Mouse (Mus musculus): ENCODE data around the gene Olfr38. TPM values are rescaled to one million over a fixed set of nuclear protein-coding genes. Genes with fewer than 3 reads are reported as not detected.

Gene Olfr38
- polyA plus RNA-seq (2015; fragmentation: Nextera tagmentation; extraction: Ambion mirVana) = not detected in 2 replicates

DNA sequence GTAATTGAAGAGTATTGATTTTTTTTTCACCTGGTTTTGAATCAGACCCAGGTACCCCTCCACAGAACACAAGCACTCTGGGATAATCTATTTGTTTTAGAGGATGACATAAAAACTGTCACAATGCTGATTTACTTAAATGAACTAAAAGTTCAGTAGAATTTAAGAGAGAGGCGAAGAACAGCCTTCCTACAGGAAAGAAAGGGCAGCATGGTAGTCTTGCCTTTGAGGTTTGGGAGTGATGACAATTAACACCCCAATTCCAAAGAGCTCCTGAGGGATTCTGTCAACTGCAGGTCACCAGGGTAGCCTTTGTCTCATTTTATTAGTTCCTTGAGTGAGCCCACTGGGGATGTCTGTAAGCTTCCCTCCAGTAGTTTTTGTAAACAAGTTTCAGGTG lies at the start of gene Olfr38:
TSS of gene Olfr38 (plus strand) at position 301 of the 400 bp plus-strand sequence.
- H3K36me3 ChIP-seq (replicated peaks) = no peaks in the 10 kb centered on the region
- 43% methylated on average over 1 of the region's 1 CpGs for WGBS (ENCODE audit: insufficient replicate concordance)
- H3K9ac ChIP-seq = no peak within 1 kb of the TSS
- no peaks in the 10 kb centered on the region for H3K4me1 ChIP-seq (replicated peaks)
- no peaks in the 10 kb centered on the region for H3K27me3 ChIP-seq
- ATAC-seq (ENCODE audit: insufficient read depth) = no peak
- H3K4me2 ChIP-seq = no peak within 1 kb of the TSS
- H3K27ac ChIP-seq (replicated peaks) = no peak within 1 kb of the TSS
- H3K9me3 ChIP-seq (replicated peaks) = no peaks in the 10 kb centered on the region
- no peak within 1 kb of the TSS for H3K4me3 ChIP-seq (replicated peaks)

- no peaks in the 10 kb centered on the region for H3K4me1 ChIP-seq (replicated peaks)
- ATAC-seq (ENCODE audit: insufficient read depth) = 0 out of 2 replicates have a peak, but pooled peaks have one; percentile 47
- H3K4me3 ChIP-seq (replicated peaks) = peak within 1 kb of the TSS; percentile 41
- H3K9ac ChIP-seq = no peak within 1 kb of the TSS
- H3K27ac ChIP-seq (replicated peaks) = no peak within 1 kb of the TSS
- peak within 1 kb of the TSS; percentile 58 for H3K4me2 ChIP-seq
- H3K36me3 ChIP-seq (replicated peaks) = no peaks in the 10 kb centered on the region
- WGBS (ENCODE audit: insufficient replicate concordance) = 12% methylated on average over 28 of the region's 28 CpGs
- H3K27me3 ChIP-seq = no peaks in the 10 kb centered on the region
- H3K9me3 ChIP-seq (replicated peaks) = no peaks in the 10 kb centered on the region
Measured at GRCm38 (mm10) chr6:42709291-42710211, 46.7 kb upstream of the Olfr38 start, which contains the start of gene Tcaf1. Tcaf1 (minus strand) TSS chr6:42710088.

GRCm38 (mm10) chr6:42714668-42715067 lies 41.5 kb upstream of the Olfr38 start:
- no peaks in the 10 kb centered on the region for H3K27me3 ChIP-seq
- H3K9ac ChIP-seq = no peak overlapping the region
- no peaks in the 10 kb centered on the region for H3K4me1 ChIP-seq (replicated peaks)
- H3K27ac ChIP-seq (replicated peaks) = no peak overlapping the region
- no peaks in the 10 kb centered on the region for H3K9me3 ChIP-seq (replicated peaks)
- H3K36me3 ChIP-seq (replicated peaks) = no peaks in the 10 kb centered on the region
- H3K4me2 ChIP-seq = no peak overlapping the region
- no peak overlapping the region for H3K4me3 ChIP-seq (replicated peaks)
- no peak for ATAC-seq (ENCODE audit: insufficient read depth)
- WGBS (ENCODE audit: insufficient replicate concordance) = 37% methylated on average over 8 of the region's 8 CpGs

- no peak for ATAC-seq (ENCODE audit: insufficient read depth)
- Histone ChIP-seq H3K36me3 (replicated peaks) (no peaks in the 10 kb centered on the region), H3K9ac (no peak overlapping the region), H3K9me3 (replicated peaks) (no peaks in the 10 kb centered on the region), H3K4me1 (replicated peaks) (no peaks in the 10 kb centered on the region), H3K4me3 (replicated peaks) (no peak overlapping the region), H3K4me2 (no peak overlapping the region), H3K27ac (replicated peaks) (no peak overlapping the region), H3K27me3 (no peaks in the 10 kb centered on the region)
Measured at GRCm38 (mm10) chr6:42717973-42718372, 38.2 kb upstream of the Olfr38 start.

- no peaks in the 10 kb centered on the region for H3K4me1 ChIP-seq (replicated peaks)
- no peak within 1 kb of the TSS for H3K4me3 ChIP-seq (replicated peaks)
- H3K27ac ChIP-seq (replicated peaks) = no peak within 1 kb of the TSS
- 86% methylated on average over 1 of the region's 1 CpGs for WGBS (ENCODE audit: insufficient replicate concordance)
- H3K36me3 ChIP-seq (replicated peaks) = no peaks in the 10 kb centered on the region
- ATAC-seq (ENCODE audit: insufficient read depth) = no peak
- H3K9ac ChIP-seq = no peak within 1 kb of the TSS
- H3K27me3 ChIP-seq = no peaks in the 10 kb centered on the region
- no peak within 1 kb of the TSS for H3K4me2 ChIP-seq
- H3K9me3 ChIP-seq (replicated peaks) = no peaks in the 10 kb centered on the region
Measured at GRCm38 (mm10) chr6:42739071-42739470, 17.1 kb upstream of the Olfr38 start, which contains the start of gene Olfr453. Olfr453 (plus strand) TSS chr6:42739371.

- no peaks in the 10 kb centered on the region for H3K9me3 ChIP-seq (replicated peaks)
- 48% methylated on average over 5 of the region's 5 CpGs for WGBS (ENCODE audit: insufficient replicate concordance)
- no peak overlapping the region for H3K9ac ChIP-seq
- no peak overlapping the region for H3K4me2 ChIP-seq
- no peak overlapping the region for H3K4me3 ChIP-seq (replicated peaks)
- no peak overlapping the region for H3K27ac ChIP-seq (replicated peaks)
- no peaks in the 10 kb centered on the region for H3K36me3 ChIP-seq (replicated peaks)
- H3K4me1 ChIP-seq (replicated peaks) = no peaks in the 10 kb centered on the region
- no peaks in the 10 kb centered on the region for H3K27me3 ChIP-seq
- no peak for ATAC-seq (ENCODE audit: insufficient read depth)
Measured at GRCm38 (mm10) chr6:42742303-42742702, 13.9 kb upstream of the Olfr38 start.

DNA sequence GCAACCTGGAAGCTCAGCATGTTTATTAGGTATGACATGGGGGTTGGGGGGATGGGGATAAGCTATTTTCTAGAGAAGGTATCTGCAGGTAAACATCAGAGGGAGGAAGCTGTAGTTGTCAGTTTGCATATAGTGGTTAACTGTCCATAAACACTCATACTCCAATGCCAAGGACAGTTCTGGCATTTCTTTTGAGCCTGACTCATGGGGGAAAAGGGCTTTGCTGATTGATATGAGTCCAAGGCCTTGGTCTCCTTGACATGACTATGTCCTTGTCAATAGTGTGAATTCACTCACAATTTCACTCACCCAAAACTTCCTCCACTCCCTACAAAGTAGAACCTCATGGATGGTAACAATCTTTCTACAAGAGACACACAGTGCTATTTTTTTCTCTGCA lies 8.4 kb upstream of the Olfr38 start:
- Histone ChIP-seq H3K27me3 (no peaks in the 10 kb centered on the region), H3K36me3 (replicated peaks) (no peaks in the 10 kb centered on the region), H3K9ac (no peak overlapping the region), H3K27ac (replicated peaks) (no peak overlapping the region), H3K4me2 (no peak overlapping the region), H3K4me1 (replicated peaks) (no peaks in the 10 kb centered on the region), H3K4me3 (replicated peaks) (no peak overlapping the region), H3K9me3 (replicated peaks) (no peaks in the 10 kb centered on the region)
- no peak for ATAC-seq (ENCODE audit: insufficient read depth)

DNA sequence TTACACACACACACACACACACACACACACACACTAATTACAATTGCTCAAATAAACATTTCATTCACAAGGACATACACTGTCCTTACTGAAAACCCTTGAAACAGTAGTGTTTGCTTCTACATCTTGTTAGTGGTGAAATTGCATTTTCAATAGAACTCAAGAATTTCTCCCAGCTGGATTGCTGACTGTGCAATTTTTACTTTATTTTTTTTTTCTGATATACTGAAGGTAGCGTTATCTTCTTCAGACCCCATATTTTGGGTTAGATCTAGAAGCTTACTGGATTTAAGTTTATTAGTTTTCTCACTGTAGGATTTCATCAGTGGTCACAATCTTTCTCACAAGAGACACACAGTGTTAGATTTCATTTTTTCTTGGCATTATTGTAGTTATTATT lies 20.9 kb downstream of the Olfr38 start:
- no peak overlapping the region for H3K4me2 ChIP-seq
- no peaks in the 10 kb centered on the region for H3K4me1 ChIP-seq (replicated peaks)
- WGBS (ENCODE audit: insufficient replicate concordance) = 61% methylated on average over 1 of the region's 1 CpGs
- no peak overlapping the region for H3K4me3 ChIP-seq (replicated peaks)
- H3K27me3 ChIP-seq = no peaks in the 10 kb centered on the region
- H3K9ac ChIP-seq = no peak overlapping the region
- H3K9me3 ChIP-seq (replicated peaks) = no peaks in the 10 kb centered on the region
- no peak for ATAC-seq (ENCODE audit: insufficient read depth)
- H3K36me3 ChIP-seq (replicated peaks) = no peaks in the 10 kb centered on the region
- no peak overlapping the region for H3K27ac ChIP-seq (replicated peaks)

GRCm38 (mm10) chr6:42784793-42785192 lies 28.6 kb downstream of the Olfr38 start, which contains the start of gene Olfr452:
Olfr452 (plus strand) TSS chr6:42785093.
- Histone ChIP-seq H3K9me3 (replicated peaks) (no peaks in the 10 kb centered on the region), H3K4me3 (replicated peaks) (no peak within 1 kb of the TSS), H3K27ac (replicated peaks) (no peak within 1 kb of the TSS), H3K9ac (no peak within 1 kb of the TSS), H3K4me2 (no peak within 1 kb of the TSS), H3K27me3 (no peaks in the 10 kb centered on the region), H3K36me3 (replicated peaks) (no peaks in the 10 kb centered on the region), H3K4me1 (replicated peaks) (no peaks in the 10 kb centered on the region)
- ATAC-seq (ENCODE audit: insufficient read depth) = no peak

DNA sequence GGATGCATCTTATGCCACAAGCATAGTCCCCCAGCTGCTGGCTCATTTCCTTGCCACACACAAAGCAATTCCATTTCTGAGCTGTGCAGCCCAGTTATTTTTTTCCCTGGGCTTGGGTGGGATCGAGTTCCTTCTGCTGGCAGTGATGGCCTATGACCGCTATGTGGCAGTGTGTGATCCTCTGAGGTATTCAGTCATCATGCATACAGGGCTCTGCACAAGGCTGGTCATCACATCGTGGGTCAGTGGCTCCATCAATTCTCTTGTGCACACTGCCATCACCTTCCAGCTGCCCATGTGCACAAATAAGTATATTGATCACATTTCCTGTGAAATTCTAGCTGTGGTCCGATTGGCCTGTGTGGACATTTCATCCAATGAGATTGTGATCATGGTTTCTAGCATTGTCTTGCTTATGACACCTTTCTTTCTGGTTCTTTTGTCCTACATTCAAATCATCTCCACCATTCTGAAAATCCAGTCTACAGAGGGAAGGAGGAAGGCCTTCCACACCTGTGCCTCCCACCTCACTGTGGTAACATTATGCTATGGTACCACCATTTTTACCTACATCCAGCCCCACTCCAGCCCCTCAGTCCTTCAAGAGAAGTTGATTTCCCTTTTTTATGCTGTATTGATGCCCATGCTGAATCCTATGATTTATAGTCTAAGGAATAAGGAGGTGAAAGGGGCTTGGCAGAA lies 34.2 kb downstream of the Olfr38 start:
- Histone ChIP-seq H3K4me1 (replicated peaks) (no peaks in the 10 kb centered on the region), H3K4me2 (no peak overlapping the region), H3K4me3 (replicated peaks) (no peak overlapping the region), H3K27ac (replicated peaks) (no peak overlapping the region), H3K9ac (no peak overlapping the region), H3K36me3 (replicated peaks) (no peaks in the 10 kb centered on the region), H3K27me3 (no peaks in the 10 kb centered on the region), H3K9me3 (replicated peaks) (no peaks in the 10 kb centered on the region)
- ATAC-seq (ENCODE audit: insufficient read depth) = no peak
- WGBS (ENCODE audit: insufficient replicate concordance) = 40% methylated on average over 4 of the region's 4 CpGs

DNA sequence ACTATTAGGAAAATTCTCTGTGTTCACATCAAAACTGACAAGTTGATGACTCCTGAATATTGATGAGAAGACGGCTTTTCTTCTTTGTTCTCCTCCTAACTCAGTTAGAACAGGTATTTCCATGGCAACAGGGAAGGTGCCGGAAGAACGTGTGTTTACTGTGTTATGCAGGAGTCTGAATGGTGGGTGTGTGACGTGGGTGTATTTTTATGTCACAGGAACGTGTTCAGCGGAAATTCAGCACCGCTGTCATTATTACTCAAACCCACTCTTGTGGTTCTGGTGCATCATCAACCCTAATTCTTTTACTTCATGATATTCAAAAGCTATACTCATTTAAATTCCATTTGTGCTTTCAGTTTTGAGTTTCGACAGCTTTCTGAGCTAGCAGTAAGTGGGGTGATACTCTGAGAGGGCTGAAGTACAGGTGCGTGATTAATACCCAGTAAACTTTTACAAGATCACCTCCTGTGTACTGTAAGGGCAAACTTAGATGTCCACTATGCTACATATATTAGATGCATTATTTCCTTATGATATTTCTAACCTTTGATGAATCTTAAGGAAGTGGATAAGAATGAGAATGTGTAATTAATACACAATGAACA lies 34.8 kb downstream of the Olfr38 start:
- Histone ChIP-seq H3K4me1 (replicated peaks) (no peaks in the 10 kb centered on the region), H3K27me3 (no peaks in the 10 kb centered on the region), H3K27ac (replicated peaks) (no peak overlapping the region), H3K4me3 (replicated peaks) (no peak overlapping the region), H3K36me3 (replicated peaks) (no peaks in the 10 kb centered on the region), H3K9ac (no peak overlapping the region), H3K9me3 (replicated peaks) (no peaks in the 10 kb centered on the region), H3K4me2 (no peak overlapping the region)
- WGBS (ENCODE audit: insufficient replicate concordance) = 66% methylated on average over 9 of the region's 9 CpGs
- no peak for ATAC-seq (ENCODE audit: insufficient read depth)
